In genomic region chr13:97390449-97390930, GRCm38 (mm10) we compare ENCODE assay signal across 9 mouse cellular contexts.
DNase-seq lines count a peak whose midpoint lies in the region; ATAC-seq lines count a peak whose summit lies in the region.
"Had no signal": no experiment of that assay in that cellular context is flagged by ENCODE, and none has a peak within 500 bp of the region (broad histone marks: within the 10 kb centered on the region; RNA-seq: fewer than 3 reads in every experiment).

No protein-coding gene starts in this region.

- peak; percentile 8 for DNase-seq in urinary bladder, postnatal 14 days (ENCODE audit: low spot score)
- DNase-seq in urinary bladder, adult 18-20 months (ENCODE audit: low spot score in 2 of 2): no peak
- DNase-seq in frontal cortex, postnatal 14 days (ENCODE audit: low spot score in 2 of 2): peak; percentile 31 to 57
- DNase-seq in intestine, embryonic 14.5 days (ENCODE audit: low spot score): peak; percentile 66
- peak; percentile 67 to 86 for DNase-seq in right cerebral cortex, postnatal 10 days (ENCODE audit: low spot score in 2 of 2)
- DNase-seq in testis, postnatal 10 days (ENCODE audit: low spot score): no peak
- no peak for DNase-seq in natural killer cell, adult 2 months (ENCODE audit: low spot score in 2 of 2)

- 0 out of 2 replicates have a peak overlapping the region, but pooled peaks have one; percentile 3 for H3K4me3 ChIP-seq in intestine, embryonic 14.5 days (ENCODE audit: low read depth, low read length)
- H3K4me3 ChIP-seq in lung, embryonic 15.5 days: no peak overlapping the region
- H3K4me3 ChIP-seq: limb, embryonic 15.5 days had no signal

- no peaks in the 10 kb centered on the region for H3K9me3 ChIP-seq in intestine, embryonic 14.5 days (ENCODE audit: control insufficient read depth, low read length)
- H3K9me3 ChIP-seq in lung, embryonic 15.5 days: no peaks in the 10 kb centered on the region
- H3K9me3 ChIP-seq: limb, embryonic 15.5 days had no signal

- no peaks in the 10 kb centered on the region for H3K36me3 ChIP-seq in intestine, embryonic 14.5 days (ENCODE audit: control insufficient read depth, insufficient read depth, low read length)
- H3K36me3 ChIP-seq in lung, embryonic 15.5 days: no peaks in the 10 kb centered on the region
- H3K36me3 ChIP-seq: limb, embryonic 15.5 days had no signal

- 0 out of 2 replicates have a peak overlapping the region, but pooled peaks have one; percentile 5 for H3K27ac ChIP-seq in intestine, embryonic 14.5 days (ENCODE audit: low read depth)
- H3K27ac ChIP-seq in lung, embryonic 15.5 days: no peak overlapping the region
- H3K27ac ChIP-seq: limb, embryonic 15.5 days had no signal

- peak overlapping the region; percentile 35 for H3K4me2 ChIP-seq in intestine, embryonic 14.5 days (ENCODE audit: low read length)
- H3K4me2 ChIP-seq in lung, embryonic 15.5 days: peak overlapping the region; percentile 46
- H3K4me2 ChIP-seq: limb, embryonic 15.5 days had no signal

- peak; percentile 34 for ATAC-seq in intestine, embryonic 14.5 days (replicated peaks; ENCODE audit: low FRiP score, low TSS enrichment, low read depth)
- ATAC-seq in lung, embryonic 15.5 days (ENCODE audit: borderline replicate concordance, extremely low read depth, low FRiP score, low TSS enrichment): peak; percentile 56; the same call in 1 of the 2 replicates

- peaks cover 11% of the 10 kb centered on the region for H3K4me1 ChIP-seq in intestine, embryonic 14.5 days (replicated peaks; ENCODE audit: control insufficient read depth, insufficient read depth, low read length)
- H3K4me1 ChIP-seq in lung, embryonic 15.5 days: peaks cover 16% of the 10 kb centered on the region

- H3K9ac ChIP-seq in intestine, embryonic 14.5 days (ENCODE audit: low read length): no peak overlapping the region
- no peak overlapping the region for H3K9ac ChIP-seq in lung, embryonic 15.5 days
- H3K9ac ChIP-seq: limb, embryonic 15.5 days had no signal

- H3K27me3 ChIP-seq in intestine, embryonic 14.5 days (replicated peaks; ENCODE audit: control insufficient read depth, insufficient read depth, low read length): no peaks in the 10 kb centered on the region
- H3K27me3 ChIP-seq in lung, embryonic 15.5 days: no peaks in the 10 kb centered on the region; the same call in 1 of the 2 replicates
- H3K27me3 ChIP-seq: limb, embryonic 15.5 days had no signal

- WGBS in intestine, embryonic 14.5 days: 21% methylated on average over 11 of the region's 11 CpGs
- 28% methylated on average over 11 of the region's 11 CpGs for WGBS in lung, embryonic 15.5 days

Comparison
In these comparisons a context has a peak if more than half of its experiments do, and no peak if none do; other contexts are left out.
1. DNase-seq: peak in urinary bladder, postnatal 14 days (single experiment), frontal cortex, postnatal 14 days (2 of 2), intestine, embryonic 14.5 days (single experiment) and right cerebral cortex, postnatal 10 days (2 of 2); none in urinary bladder, adult 18-20 months (0 of 2), testis, postnatal 10 days (single experiment) and natural killer cell, adult 2 months (0 of 2).